Mouse (Mus musculus): ENCODE data around the gene Edem2. TPM values are rescaled to one million over a fixed set of nuclear protein-coding genes. Genes with fewer than 3 reads are reported as not detected.

Gene Edem2
- polyA plus RNA-seq, 1 experiment: 13.0 TPM

DNA sequence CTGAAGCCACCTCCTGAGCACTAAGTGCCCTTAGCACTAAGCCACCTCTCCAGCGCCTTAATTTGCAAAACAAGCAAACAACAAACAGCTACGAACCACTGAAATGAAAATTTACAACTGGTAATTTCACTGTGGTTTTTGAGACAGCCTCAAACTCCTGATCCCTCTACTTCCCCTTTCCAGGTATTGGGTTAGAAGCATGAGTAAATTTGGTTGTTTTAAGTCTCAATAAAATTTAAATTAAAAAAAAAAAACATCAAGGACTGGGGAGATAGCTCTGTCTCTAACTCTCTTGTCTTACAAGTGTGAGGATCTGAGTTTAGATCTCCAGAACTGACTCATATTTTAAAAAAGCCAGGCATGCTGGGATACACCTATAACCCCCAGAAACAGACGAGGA, 46.1 kb downstream of the Edem2 start:
- Histone ChIP-seq H3K4me1 (ENCODE audit: control insufficient read depth, insufficient read depth, insufficient read length, low read length) (peaks cover 11% of the 10 kb centered on the region; the same call in 1 of the 2 replicates), H3K4me3 (ENCODE audit: insufficient read depth, low read depth, low read length) (no peak overlapping the region), H3K27ac (replicated peaks; ENCODE audit: low read depth, low read length) (no peak overlapping the region)

DNA sequence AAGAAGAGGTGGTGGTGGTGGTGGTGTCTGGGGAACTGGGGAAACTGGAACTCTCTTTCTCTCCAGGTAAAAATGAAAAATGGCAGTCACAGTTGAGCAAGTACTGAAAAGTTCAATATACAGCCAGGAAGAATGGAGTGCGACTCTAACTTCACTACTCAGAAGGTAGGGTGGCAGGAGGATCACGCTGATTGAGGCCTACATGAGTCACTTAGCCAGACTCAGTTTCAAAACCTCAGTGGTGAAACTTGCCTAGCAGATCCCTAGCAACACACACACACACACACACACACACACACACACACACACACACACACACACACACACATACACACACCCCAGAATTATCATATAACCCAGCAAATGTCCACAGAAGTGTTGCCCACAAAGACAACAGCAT, 47.4 kb downstream of the Edem2 start:
- H3K4me1 ChIP-seq (ENCODE audit: control insufficient read depth, insufficient read depth, insufficient read length, low read length): peaks cover 13% of the 10 kb centered on the region
- H3K27ac ChIP-seq (replicated peaks; ENCODE audit: low read depth, low read length): no peak overlapping the region
- H3K4me3 ChIP-seq (ENCODE audit: insufficient read depth, low read depth, low read length): no peak overlapping the region

DNA sequence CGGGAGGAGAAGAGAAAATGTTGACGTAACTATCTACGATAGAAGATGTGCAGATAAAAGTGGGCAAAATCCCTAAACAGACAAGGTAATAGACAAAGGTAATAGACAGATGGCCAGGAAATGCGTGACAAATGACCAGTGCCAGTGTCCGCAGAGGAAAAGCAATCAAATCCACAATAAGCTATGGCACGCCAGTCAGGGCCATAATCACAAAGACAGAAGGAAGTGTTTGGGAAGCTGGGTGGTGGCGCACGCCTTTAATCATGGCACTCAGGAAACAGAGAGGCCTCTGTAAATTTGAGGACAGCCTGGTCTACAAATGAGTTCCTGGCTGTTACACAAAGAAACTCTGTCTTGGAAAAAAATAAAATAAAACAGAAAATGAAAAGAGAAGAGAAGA, 48.1 kb downstream of the Edem2 start:
- Histone ChIP-seq H3K4me3 (ENCODE audit: insufficient read depth, low read depth, low read length) (no peak overlapping the region), H3K4me1 (ENCODE audit: control insufficient read depth, insufficient read depth, insufficient read length, low read length) (peaks cover 13% of the 10 kb centered on the region), H3K27ac (replicated peaks; ENCODE audit: low read depth, low read length) (no peak overlapping the region)

DNA sequence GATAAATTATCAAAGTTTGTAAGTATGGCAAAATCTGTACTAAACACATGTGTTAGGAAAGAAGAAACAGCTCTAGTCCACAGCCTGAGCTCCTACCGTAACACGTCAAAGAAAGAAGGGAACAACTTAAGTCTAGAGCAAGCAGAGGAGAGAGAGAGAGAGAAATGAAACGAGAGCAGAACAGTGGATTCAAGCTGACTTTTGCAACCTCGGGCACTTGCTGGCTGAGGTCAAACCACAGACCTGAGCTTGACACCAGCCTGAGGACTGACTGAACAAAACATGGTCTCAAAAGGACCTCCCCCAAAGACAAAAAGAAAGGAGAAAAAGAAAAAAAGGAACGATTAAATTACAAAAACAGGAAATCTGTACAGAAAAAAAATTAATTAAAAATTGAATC, 48.7 kb downstream of the Edem2 start:
- peaks cover 13% of the 10 kb centered on the region for H3K4me1 ChIP-seq (ENCODE audit: control insufficient read depth, insufficient read depth, insufficient read length, low read length)
- H3K27ac ChIP-seq (replicated peaks; ENCODE audit: low read depth, low read length): 0 out of 2 replicates have a peak overlapping the region, but pooled peaks have one; percentile 21
- H3K4me3 ChIP-seq (ENCODE audit: insufficient read depth, low read depth, low read length): no peak overlapping the region

DNA sequence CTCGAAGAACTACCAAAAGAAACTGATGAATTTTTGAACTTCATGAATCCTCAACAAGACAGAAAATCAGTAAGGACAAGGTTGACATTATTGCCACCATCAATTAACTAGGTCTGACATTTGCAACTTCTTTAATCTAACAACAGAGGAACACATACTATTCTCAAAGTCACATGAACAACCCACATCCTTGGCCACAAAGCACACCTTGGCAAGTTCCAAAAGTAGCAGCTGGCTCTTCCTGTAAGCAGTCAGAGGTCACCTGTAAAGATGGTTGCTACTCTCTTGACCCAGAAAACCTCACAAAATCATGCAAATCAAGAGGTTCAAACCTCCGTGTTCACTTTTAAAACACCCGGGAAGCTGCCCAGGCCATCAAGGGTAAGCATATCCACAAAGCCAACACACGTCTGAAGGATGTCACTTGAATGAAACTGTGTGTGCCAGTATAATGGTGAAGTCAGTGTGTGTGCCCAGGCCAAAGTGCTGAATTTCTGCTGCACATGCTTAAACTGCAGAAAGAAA, 49.6 kb downstream of the Edem2 start:
- Histone ChIP-seq H3K27ac (replicated peaks; ENCODE audit: low read depth, low read length) (no peak overlapping the region), H3K4me3 (ENCODE audit: insufficient read depth, low read depth, low read length) (no peak overlapping the region), H3K4me1 (ENCODE audit: control insufficient read depth, insufficient read depth, insufficient read length, low read length) (peaks cover 13% of the 10 kb centered on the region)

DNA sequence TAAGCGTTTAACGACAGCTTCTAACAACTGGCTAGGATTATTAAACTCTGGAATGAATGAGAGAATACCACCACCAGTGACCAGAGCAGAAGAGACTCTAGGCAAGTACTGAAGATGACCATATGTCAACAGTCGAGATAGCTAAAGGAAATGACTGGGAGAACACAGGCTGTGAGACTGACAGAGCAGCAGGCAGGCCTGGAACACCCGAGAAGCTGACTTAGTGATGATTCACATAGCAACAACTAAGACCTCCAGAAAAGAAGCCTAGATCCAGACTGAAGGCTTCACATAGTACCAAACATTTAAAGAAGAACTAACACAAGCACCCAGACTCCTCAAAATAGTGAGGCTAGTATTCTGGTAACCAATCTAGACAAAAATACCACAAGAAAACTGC, 54.2 kb downstream of the Edem2 start:
- H3K4me3 ChIP-seq (ENCODE audit: insufficient read depth, low read depth, low read length): no peak overlapping the region

DNA sequence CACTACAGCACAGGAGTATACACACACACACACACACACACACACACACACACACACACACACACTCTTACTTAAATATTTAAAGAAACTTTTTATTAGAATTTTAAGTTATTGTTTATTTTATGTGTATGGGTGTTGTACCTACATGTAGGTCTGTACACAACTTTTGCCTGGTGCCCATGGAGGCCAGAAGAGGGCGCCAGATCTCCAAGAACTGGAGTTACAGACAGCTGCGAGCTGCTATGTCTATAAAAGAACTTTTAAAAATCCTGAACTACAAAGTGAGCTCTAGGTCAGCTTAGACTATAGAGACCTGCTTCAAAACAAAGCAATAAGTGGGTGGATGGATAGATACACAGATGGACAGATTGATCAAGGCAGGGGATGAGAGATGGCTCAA, 55.7 kb downstream of the Edem2 start:
- no peak overlapping the region for H3K4me3 ChIP-seq (ENCODE audit: insufficient read depth, low read depth, low read length)

More for the DNA sequence above, 54.2 kb downstream of the Edem2 start:
- H3K27ac ChIP-seq (replicated peaks; ENCODE audit: low read depth, low read length): no peak overlapping the region
- H3K4me1 ChIP-seq (ENCODE audit: control insufficient read depth, insufficient read depth, insufficient read length, low read length): peaks cover 7% of the 10 kb centered on the region

DNA sequence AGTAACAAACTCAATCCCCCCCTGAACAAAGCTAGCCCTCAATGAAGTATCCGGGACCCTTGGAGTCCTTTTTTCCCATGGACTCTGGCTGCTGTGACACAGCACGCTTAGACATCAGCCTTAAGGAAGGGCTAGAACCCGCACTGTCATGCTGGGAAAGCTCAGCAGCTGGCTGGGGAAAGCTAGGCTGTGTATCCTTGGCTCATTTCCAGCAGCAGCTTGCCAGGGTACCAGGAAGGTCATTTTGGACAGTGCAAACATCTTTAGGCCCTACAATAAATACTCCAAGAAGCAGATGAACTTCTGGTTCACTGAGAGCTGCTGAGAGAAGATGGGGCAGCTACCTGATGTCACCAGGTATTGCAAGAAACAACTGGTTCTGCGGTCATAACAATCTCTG, 58.0 kb downstream of the Edem2 start:
- no peak overlapping the region for H3K27ac ChIP-seq (replicated peaks; ENCODE audit: low read depth, low read length)
- no peak overlapping the region for H3K4me3 ChIP-seq (ENCODE audit: insufficient read depth, low read depth, low read length)
- H3K4me1 ChIP-seq (ENCODE audit: control insufficient read depth, insufficient read depth, insufficient read length, low read length): no peaks in the 10 kb centered on the region

More for the DNA sequence above, 55.7 kb downstream of the Edem2 start:
- H3K27ac ChIP-seq (replicated peaks; ENCODE audit: low read depth, low read length): no peak overlapping the region
- peaks cover 2% of the 10 kb centered on the region; the same call in 1 of the 2 replicates for H3K4me1 ChIP-seq (ENCODE audit: control insufficient read depth, insufficient read depth, insufficient read length, low read length)

DNA sequence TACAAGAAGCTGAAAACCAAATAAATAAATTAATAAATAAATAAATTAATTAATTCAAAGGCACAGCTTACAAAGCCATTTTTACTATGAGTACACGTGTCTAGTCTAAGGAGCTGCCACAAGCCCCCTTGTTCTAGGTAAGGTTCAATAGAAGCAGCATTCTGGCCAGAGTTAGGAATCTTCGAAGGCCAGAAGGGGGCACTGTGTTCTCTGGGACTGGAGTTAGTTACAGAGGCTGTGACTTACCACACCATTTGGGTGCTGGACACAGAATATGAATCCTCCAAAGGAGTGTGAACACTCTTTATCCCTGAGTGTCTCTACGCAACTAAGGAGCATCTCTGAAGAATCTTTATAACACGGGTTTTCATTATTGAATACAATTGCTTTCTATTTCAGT, 60.8 kb downstream of the Edem2 start:
- H3K4me3 ChIP-seq (ENCODE audit: insufficient read depth, low read depth, low read length): no peak overlapping the region
- no peak overlapping the region for H3K27ac ChIP-seq (replicated peaks; ENCODE audit: low read depth, low read length)

DNA sequence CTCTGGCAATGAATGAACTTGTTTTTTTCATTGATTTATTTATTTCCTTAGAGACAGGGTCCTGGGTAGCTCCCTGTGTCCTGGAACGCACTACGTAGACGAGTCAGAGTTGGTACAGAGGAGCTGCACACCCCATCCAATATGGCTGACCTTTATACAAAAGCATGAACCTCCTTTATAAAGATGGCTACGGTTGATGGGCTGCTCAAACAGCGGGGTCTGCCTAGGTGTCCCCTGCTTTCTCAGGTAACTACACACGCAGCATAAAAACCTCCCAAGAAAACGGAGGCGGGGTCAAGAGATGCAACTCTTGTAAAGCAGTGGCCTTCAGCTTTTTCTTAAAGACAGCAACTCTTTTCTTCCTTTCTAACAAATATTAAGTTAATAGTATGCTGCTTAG, 61.4 kb downstream of the Edem2 start:
- no peak overlapping the region for H3K27ac ChIP-seq (replicated peaks; ENCODE audit: low read depth, low read length)

More for the DNA sequence above, 60.8 kb downstream of the Edem2 start:
- no peaks in the 10 kb centered on the region for H3K4me1 ChIP-seq (ENCODE audit: control insufficient read depth, insufficient read depth, insufficient read length, low read length)

DNA sequence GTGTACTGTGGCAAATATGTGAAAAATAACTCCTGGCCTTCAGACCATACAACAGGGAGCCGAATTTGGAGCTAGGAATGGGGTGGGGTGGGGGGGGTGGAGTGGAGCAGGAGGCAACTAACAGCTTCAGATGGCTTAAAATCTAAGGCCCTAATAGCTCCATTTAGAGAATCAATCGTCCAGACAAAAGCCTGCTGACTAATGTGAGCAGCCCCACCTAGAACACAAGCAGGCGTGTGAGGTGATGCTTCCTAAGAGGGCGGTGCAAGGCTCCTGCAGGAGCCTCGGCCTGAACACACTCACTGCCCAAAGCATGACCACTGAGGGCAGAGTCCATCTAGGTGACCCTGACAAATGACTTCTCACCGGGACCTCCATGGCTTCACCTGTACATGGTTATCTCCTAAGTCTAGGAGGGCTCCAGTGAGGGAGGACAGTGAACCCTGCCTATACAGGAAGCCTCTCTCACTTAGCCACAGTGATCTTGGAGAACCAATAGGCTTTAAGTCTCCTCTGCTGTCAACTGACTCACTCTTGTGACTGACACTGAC, 65.3 kb downstream of the Edem2 start:
- no peaks in the 10 kb centered on the region for H3K4me1 ChIP-seq (ENCODE audit: control insufficient read depth, insufficient read depth, insufficient read length, low read length)
- no peak overlapping the region for H3K4me3 ChIP-seq (ENCODE audit: insufficient read depth, low read depth, low read length)
- no peak overlapping the region for H3K27ac ChIP-seq (replicated peaks; ENCODE audit: low read depth, low read length)

More for the DNA sequence above, 61.4 kb downstream of the Edem2 start:
- no peaks in the 10 kb centered on the region for H3K4me1 ChIP-seq (ENCODE audit: control insufficient read depth, insufficient read depth, insufficient read length, low read length)
- no peak overlapping the region for H3K4me3 ChIP-seq (ENCODE audit: insufficient read depth, low read depth, low read length)

DNA sequence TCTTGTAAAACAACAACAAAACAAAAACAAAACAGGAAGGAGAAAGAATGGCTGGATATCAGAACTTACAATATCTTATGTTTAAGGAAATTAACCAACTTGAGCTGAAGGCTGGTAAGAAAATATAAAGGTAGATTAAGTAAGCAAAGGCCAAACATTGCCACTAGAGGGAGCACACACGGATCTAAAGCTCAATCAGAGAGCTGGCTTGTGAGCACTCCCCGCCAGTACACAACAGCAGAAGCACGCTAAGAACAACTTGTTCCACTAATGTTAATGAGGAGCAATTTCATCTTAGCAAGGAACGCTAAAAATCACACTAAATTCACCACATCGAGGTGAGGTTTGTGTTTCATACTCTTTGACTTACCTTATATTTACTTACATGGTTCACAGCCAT, 66.2 kb downstream of the Edem2 start:
- H3K4me1 ChIP-seq (ENCODE audit: control insufficient read depth, insufficient read depth, insufficient read length, low read length): no peaks in the 10 kb centered on the region
- H3K27ac ChIP-seq (replicated peaks; ENCODE audit: low read depth, low read length): no peak overlapping the region
- no peak overlapping the region for H3K4me3 ChIP-seq (ENCODE audit: insufficient read depth, low read depth, low read length)

DNA sequence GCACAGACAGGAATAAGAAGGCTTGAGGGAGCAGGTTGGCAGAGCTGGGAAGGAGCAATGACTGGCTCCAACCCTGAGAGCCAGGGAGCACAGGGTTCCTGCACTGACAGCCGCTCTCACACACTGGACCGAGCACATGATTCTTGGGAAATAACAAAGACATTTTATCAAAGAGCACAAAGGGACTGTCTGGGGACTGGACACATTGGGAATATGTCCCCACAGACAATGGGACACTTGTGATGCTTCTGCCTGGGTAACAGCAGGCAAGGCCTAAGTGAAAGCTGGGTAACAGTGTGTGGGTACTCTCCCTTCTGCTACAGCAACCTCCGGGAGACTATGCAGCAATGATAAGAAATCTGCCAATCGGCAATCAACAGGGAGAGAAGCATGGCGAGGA, 66.9 kb downstream of the Edem2 start:
- no peak overlapping the region for H3K4me3 ChIP-seq (ENCODE audit: insufficient read depth, low read depth, low read length)

DNA sequence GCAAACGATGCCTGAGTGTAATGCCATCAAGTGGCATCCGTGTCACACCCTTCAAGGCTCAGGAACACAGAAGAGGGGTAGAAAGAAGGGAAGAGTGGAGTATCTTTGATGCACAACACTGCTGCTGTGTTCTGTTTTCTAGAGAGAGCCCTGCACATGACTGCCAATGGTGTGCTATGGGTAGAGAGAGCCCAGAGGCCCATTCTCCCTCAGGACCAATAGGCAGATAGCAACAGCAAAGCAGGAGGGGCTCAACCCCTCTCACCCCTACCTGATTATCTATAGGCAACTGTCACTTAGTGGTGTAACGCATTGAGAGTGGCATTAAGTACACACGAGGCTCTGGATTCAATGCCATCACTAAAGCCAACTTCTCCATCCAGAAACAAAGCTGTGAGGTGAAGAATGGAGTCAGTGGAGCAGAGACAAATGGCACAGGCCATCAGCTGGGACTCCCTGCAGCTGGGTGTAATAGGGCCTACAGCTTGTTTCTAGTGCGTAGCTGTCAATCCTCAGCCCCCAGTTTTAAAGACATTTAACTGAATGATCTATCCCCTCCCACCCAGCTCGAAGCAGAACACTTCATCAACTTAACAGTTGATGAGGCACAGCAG, 73.4 kb downstream of the Edem2 start:
- no peaks in the 10 kb centered on the region for H3K4me1 ChIP-seq (ENCODE audit: control insufficient read depth, insufficient read depth, insufficient read length, low read length)
- H3K4me3 ChIP-seq (ENCODE audit: insufficient read depth, low read depth, low read length): no peak overlapping the region
- no peak overlapping the region for H3K27ac ChIP-seq (replicated peaks; ENCODE audit: low read depth, low read length)

More for the DNA sequence above, 66.9 kb downstream of the Edem2 start:
- H3K27ac ChIP-seq (replicated peaks; ENCODE audit: low read depth, low read length): no peak overlapping the region
- H3K4me1 ChIP-seq (ENCODE audit: control insufficient read depth, insufficient read depth, insufficient read length, low read length): no peaks in the 10 kb centered on the region

DNA sequence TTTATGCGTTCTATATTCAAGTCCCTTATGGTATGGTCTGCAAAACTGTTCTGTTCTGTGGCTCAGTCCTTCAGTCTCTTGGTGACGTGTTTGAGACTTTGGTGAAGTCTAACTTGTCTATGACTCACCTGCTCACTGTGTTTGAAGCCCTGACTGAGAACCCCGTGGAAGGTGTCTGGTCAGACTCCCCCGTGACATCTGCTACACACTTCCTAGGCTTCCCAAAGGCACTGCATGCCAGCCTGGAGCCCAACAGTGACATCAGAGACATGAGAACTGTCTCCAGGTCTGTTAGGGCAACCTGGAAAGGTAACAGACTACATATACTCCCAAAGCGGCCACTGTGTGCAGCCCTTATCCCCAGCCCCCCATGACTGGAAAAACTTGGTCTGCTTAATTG, 76.7 kb downstream of the Edem2 start:
- H3K27ac ChIP-seq (replicated peaks; ENCODE audit: low read depth, low read length): no peak overlapping the region

More for the DNA sequence above, 76.7 kb downstream of the Edem2 start:
- Histone ChIP-seq H3K4me3 (ENCODE audit: insufficient read depth, low read depth, low read length) (no peak overlapping the region), H3K4me1 (ENCODE audit: control insufficient read depth, insufficient read depth, insufficient read length, low read length) (no peaks in the 10 kb centered on the region)
